Mouse (Mus musculus): Measurements from ENCODE around the gene Hoxa10.

- TF ChIP-seq POLR2A (IDR thresholded peaks at IDR 0.05; ENCODE audit: low read depth, low read length) (no peak), CTCF (IDR thresholded peaks at IDR 0.05; ENCODE audit: extremely low read depth, insufficient read depth, insufficient read length, insufficient replicate concordance) (no peak)
These were observed 7.3 kb upstream of the Hoxa10 start for GRCm38 (mm10) chr6:52247766-52248637.
